Mouse (Mus musculus): Measurements from ENCODE around the gene Pabpn1l. TPM values are rescaled to one million over a fixed set of nuclear protein-coding genes. Genes with fewer than 3 reads are reported as not detected.

Gene Pabpn1l
- polyA plus RNA-seq (2015; fragmentation: Nextera tagmentation; extraction: Ambion mirVana), result not detected in 2 replicates

- DNase-seq, result no peak
- no peak within 1 kb of the TSS for H3K4me2 ChIP-seq
- 72% methylated on average over 6 of the region's 6 CpGs for WGBS (ENCODE audit: insufficient replicate concordance)
- H3K27me3 ChIP-seq, result peaks cover 6% of the 10 kb centered on the region; the same call in 1 of the 2 replicates
- H3K4me1 ChIP-seq (replicated peaks), result peaks cover 38% of the 10 kb centered on the region
- no peak within 1 kb of the TSS for H3K9ac ChIP-seq
- no peak within 1 kb of the TSS for H3K27ac ChIP-seq
- H3K9me3 ChIP-seq (replicated peaks), result no peaks in the 10 kb centered on the region
- H3K36me3 ChIP-seq, result no peaks in the 10 kb centered on the region
- ATAC-seq (ENCODE audit: low read depth), result no peak
- no peak within 1 kb of the TSS for H3K4me3 ChIP-seq (replicated peaks)
These were observed at the start of gene Pabpn1l for GRCm38 (mm10) chr8:122622727-122623126. Gene Pabpn1l (minus strand): TSS chr8:122622739.

DNA sequence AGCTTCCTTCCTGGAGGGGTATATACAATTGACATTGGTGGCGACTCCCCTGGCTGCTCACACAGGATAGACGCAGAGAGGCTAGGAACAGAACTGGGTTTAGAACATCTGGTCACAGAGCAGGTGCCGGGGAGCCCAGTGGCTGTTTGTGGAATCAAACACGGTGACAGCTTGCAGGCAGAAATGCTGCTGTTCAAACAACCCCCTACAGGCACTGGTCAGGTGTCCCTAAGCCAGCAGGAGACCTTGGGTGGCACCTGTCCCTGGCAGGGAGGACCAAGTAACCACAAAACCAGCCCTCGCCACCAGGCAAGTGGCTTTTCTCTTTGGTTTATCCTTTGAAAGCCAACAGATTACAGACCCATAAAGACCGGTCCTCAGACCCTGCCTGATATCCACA is 49.4 kb upstream of the Pabpn1l start:
- DNase-seq (no peak), ATAC-seq (ENCODE audit: low read depth) (no peak)
- peaks cover 62% of the 10 kb centered on the region for H3K4me1 ChIP-seq (replicated peaks)
- no peaks in the 10 kb centered on the region for H3K9me3 ChIP-seq (replicated peaks)
- H3K27ac ChIP-seq, result no peak overlapping the region
- H3K9ac ChIP-seq, result no peak overlapping the region
- H3K4me3 ChIP-seq (replicated peaks), result no peak overlapping the region
- peaks cover 64% of the 10 kb centered on the region for H3K27me3 ChIP-seq
- no peak overlapping the region for H3K4me2 ChIP-seq
- 59% methylated on average over 6 of the region's 6 CpGs for WGBS (ENCODE audit: insufficient replicate concordance)
- H3K36me3 ChIP-seq, result peaks cover 52% of the 10 kb centered on the region

- no peak for DNase-seq
- H3K9ac ChIP-seq, result no peak overlapping the region
- H3K27me3 ChIP-seq, result peaks cover 52% of the 10 kb centered on the region
- 72% methylated on average over 3 of the region's 3 CpGs for WGBS (ENCODE audit: insufficient replicate concordance)
- peaks cover 44% of the 10 kb centered on the region for H3K36me3 ChIP-seq
- no peak for ATAC-seq (ENCODE audit: low read depth)
- no peak overlapping the region for H3K4me2 ChIP-seq
- H3K27ac ChIP-seq, result no peak overlapping the region
- H3K4me3 ChIP-seq (replicated peaks), result no peak overlapping the region
- H3K9me3 ChIP-seq (replicated peaks), result no peaks in the 10 kb centered on the region
- H3K4me1 ChIP-seq (replicated peaks), result peaks cover 62% of the 10 kb centered on the region
These were observed 48.2 kb upstream of the Pabpn1l start for GRCm38 (mm10) chr8:122670718-122671117.

- peaks cover 45% of the 10 kb centered on the region for H3K27me3 ChIP-seq
- H3K4me1 ChIP-seq (replicated peaks), result peaks cover 62% of the 10 kb centered on the region
- ATAC-seq (ENCODE audit: low read depth), result no peak
- no peak overlapping the region for H3K9ac ChIP-seq
- 70% methylated on average over 11 of the region's 11 CpGs for WGBS (ENCODE audit: insufficient replicate concordance)
- no peak overlapping the region for H3K27ac ChIP-seq
- H3K4me2 ChIP-seq, result no peak overlapping the region
- no peak for DNase-seq
- H3K4me3 ChIP-seq (replicated peaks), result no peak overlapping the region
- H3K9me3 ChIP-seq (replicated peaks), result no peaks in the 10 kb centered on the region
- H3K36me3 ChIP-seq, result peaks cover 42% of the 10 kb centered on the region
These were observed 47.5 kb upstream of the Pabpn1l start for GRCm38 (mm10) chr8:122670001-122670400.

- peaks cover 64% of the 10 kb centered on the region for H3K4me1 ChIP-seq (replicated peaks)
- no peaks in the 10 kb centered on the region for H3K9me3 ChIP-seq (replicated peaks)
- H3K27me3 ChIP-seq, result peaks cover 42% of the 10 kb centered on the region
- peaks cover 40% of the 10 kb centered on the region for H3K36me3 ChIP-seq
- H3K4me2 ChIP-seq, result no peak overlapping the region
- no peak overlapping the region for H3K9ac ChIP-seq
- WGBS (ENCODE audit: insufficient replicate concordance), result 61% methylated on average over 5 of the region's 5 CpGs
- H3K27ac ChIP-seq, result no peak overlapping the region
- no peak for DNase-seq
- no peak overlapping the region for H3K4me3 ChIP-seq (replicated peaks)
- ATAC-seq (ENCODE audit: low read depth), result no peak
These were observed 46.8 kb upstream of the Pabpn1l start for GRCm38 (mm10) chr8:122669370-122669769.

DNA sequence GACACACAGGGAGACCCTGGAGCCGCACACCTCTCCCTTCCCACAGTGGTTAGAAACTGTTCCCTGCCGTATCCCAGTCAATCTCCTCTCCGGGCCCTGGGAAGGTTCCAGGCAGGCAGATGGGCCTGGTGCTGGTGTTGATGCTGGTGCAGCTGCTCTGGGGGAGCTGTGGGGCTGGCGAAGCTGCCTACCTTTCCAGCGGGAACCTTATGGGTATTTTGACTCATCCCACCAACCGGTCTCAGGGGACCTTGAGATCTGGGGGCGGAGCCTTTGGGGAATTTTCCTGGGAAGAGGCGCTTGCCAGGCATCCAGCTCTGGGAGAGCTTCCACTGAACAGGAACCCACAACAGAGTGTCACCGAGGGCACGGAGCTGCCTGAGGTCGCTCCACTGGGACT is 45.3 kb upstream of the Pabpn1l start:
- DNase-seq, result no peak
- no peak overlapping the region for H3K4me2 ChIP-seq
- H3K4me1 ChIP-seq (replicated peaks), result peaks cover 78% of the 10 kb centered on the region
- H3K9ac ChIP-seq, result no peak overlapping the region
- no peaks in the 10 kb centered on the region for H3K9me3 ChIP-seq (replicated peaks)
- ATAC-seq (ENCODE audit: low read depth), result no peak
- peaks cover 27% of the 10 kb centered on the region; the same call in 1 of the 2 replicates for H3K36me3 ChIP-seq
- peaks cover 37% of the 10 kb centered on the region for H3K27me3 ChIP-seq
- no peak overlapping the region for H3K27ac ChIP-seq
- no peak overlapping the region for H3K4me3 ChIP-seq (replicated peaks)
- 81% methylated on average over 11 of the region's 11 CpGs for WGBS (ENCODE audit: insufficient replicate concordance)

- peak overlapping the region; percentile 75 for H3K27ac ChIP-seq
- no peaks in the 10 kb centered on the region for H3K9me3 ChIP-seq (replicated peaks)
- H3K36me3 ChIP-seq, result peaks cover 18% of the 10 kb centered on the region; the same call in 1 of the 2 replicates
- H3K9ac ChIP-seq, result peak overlapping the region; percentile 59
- H3K4me1 ChIP-seq (replicated peaks), result peaks cover 80% of the 10 kb centered on the region
- H3K27me3 ChIP-seq, result peaks cover 33% of the 10 kb centered on the region
- 18% methylated on average over 12 of the region's 12 CpGs for WGBS (ENCODE audit: insufficient replicate concordance)
- peak overlapping the region; percentile 37 for H3K4me3 ChIP-seq (replicated peaks)
- peak; percentile 15 for ATAC-seq (ENCODE audit: low read depth)
- peak overlapping the region; percentile 65 for H3K4me2 ChIP-seq
- no peak for DNase-seq
These were observed 44.3 kb upstream of the Pabpn1l start for GRCm38 (mm10) chr8:122666827-122667226.

GRCm38 (mm10) chr8:122666338-122666764 is 43.8 kb upstream of the Pabpn1l start:
- Histone ChIP-seq H3K9ac (peak overlapping the region; percentile 59), H3K4me3 (replicated peaks) (peak overlapping the region; percentile 37), H3K4me1 (replicated peaks) (peaks cover 81% of the 10 kb centered on the region), H3K27ac (peak overlapping the region; percentile 75), H3K9me3 (replicated peaks) (no peaks in the 10 kb centered on the region), H3K4me2 (peak overlapping the region; percentile 65), H3K27me3 (peaks cover 28% of the 10 kb centered on the region), H3K36me3 (peaks cover 13% of the 10 kb centered on the region; the same call in 1 of the 2 replicates)
- DNase-seq (peak; percentile 88), ATAC-seq (ENCODE audit: low read depth) (peak; percentile 90)
- 10% methylated on average over 9 of the region's 9 CpGs for WGBS (ENCODE audit: insufficient replicate concordance)

DNA sequence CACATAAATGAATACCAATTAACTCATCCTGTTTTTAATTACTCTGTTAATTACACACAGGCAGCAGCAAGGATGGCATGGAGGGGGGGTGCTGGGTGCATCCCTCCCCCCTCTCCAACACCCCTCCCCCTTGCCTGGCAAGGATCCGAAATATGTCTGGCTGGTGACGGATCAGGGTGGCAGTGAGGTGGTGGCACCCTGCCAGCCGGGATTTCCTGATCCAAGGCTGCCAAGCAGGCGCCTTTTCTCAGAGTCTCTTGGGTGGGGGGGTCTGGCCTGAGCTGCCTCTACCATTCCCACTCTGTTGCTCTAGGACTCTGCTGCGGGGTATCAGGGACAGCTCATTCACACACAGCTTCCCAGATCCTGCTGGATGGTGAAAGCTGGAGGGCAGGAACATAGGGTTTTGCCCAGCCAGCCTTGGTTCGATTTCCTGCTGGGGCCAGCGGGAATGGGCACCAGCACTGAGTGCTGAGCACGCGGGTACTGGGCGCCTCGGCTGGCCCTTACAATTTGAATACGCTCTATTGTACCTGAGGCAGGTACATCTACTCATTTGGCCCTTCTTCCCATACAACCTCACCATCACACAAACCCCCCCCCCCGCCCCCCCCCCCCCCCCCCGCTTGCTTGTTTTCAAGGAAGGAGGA is 43.3 kb upstream of the Pabpn1l start:
- Histone ChIP-seq H3K27ac (peak overlapping the region; percentile 75; the same call in 1 of the 2 replicates), H3K4me3 (replicated peaks) (peak overlapping the region; percentile 37; the same call in 1 of the 2 replicates), H3K36me3 (peaks cover 8% of the 10 kb centered on the region; the same call in 1 of the 2 replicates), H3K4me1 (replicated peaks) (peaks cover 77% of the 10 kb centered on the region), H3K4me2 (peak overlapping the region; percentile 65), H3K27me3 (peaks cover 22% of the 10 kb centered on the region), H3K9me3 (replicated peaks) (no peaks in the 10 kb centered on the region), H3K9ac (peak overlapping the region; percentile 39; the same call in 1 of the 2 replicates)
- DNase-seq (no peak), ATAC-seq (ENCODE audit: low read depth) (no peak)
- 57% methylated on average over 13 of the region's 14 CpGs for WGBS (ENCODE audit: insufficient replicate concordance)

- peaks cover 6% of the 10 kb centered on the region; the same call in 1 of the 2 replicates for H3K36me3 ChIP-seq
- H3K9ac ChIP-seq, result no peak overlapping the region
- H3K4me1 ChIP-seq (replicated peaks), result peaks cover 72% of the 10 kb centered on the region
- DNase-seq, result no peak
- H3K27ac ChIP-seq, result peak overlapping the region; percentile 75; the same call in 1 of the 2 replicates
- WGBS (ENCODE audit: insufficient replicate concordance), result 54% methylated on average over 8 of the region's 8 CpGs
- ATAC-seq (ENCODE audit: low read depth), result no peak
- H3K9me3 ChIP-seq (replicated peaks), result no peaks in the 10 kb centered on the region
- H3K4me2 ChIP-seq, result no peak overlapping the region
- no peak overlapping the region for H3K4me3 ChIP-seq (replicated peaks)
- peaks cover 18% of the 10 kb centered on the region for H3K27me3 ChIP-seq
These were observed 42.7 kb upstream of the Pabpn1l start for GRCm38 (mm10) chr8:122665221-122665620.

- Histone ChIP-seq H3K27me3 (peaks cover 9% of the 10 kb centered on the region), H3K27ac (peak overlapping the region; percentile 20; the same call in 1 of the 2 replicates), H3K9me3 (replicated peaks) (no peaks in the 10 kb centered on the region), H3K9ac (no peak overlapping the region), H3K4me3 (replicated peaks) (no peak overlapping the region), H3K4me1 (replicated peaks) (peaks cover 58% of the 10 kb centered on the region), H3K4me2 (no peak overlapping the region), H3K36me3 (peaks cover 12% of the 10 kb centered on the region)
- 79% methylated on average over 5 of the region's 5 CpGs for WGBS (ENCODE audit: insufficient replicate concordance)
- no peak for DNase-seq
- no peak for ATAC-seq (ENCODE audit: low read depth)
These were observed 41.1 kb upstream of the Pabpn1l start for GRCm38 (mm10) chr8:122663670-122664069.
